Mouse (Mus musculus) liver, adult 2 months (tissue): ENCODE data around the gene Ppfia3.

Source experiments
- CTCF ChIP-seq: fragments of 200-500 bp; IDR thresholded peaks from 2 replicates; pipeline ENCODE4 v1.5.1; 2011; ENCODE audit warnings: low read depth, low read length, control low read depth
- POLR2A ChIP-seq: fragments of 200-500 bp; IDR thresholded peaks from 2 replicates; pipeline ENCODE4 v1.6.1; 2011; ENCODE audit warnings: low read length, control low read depth; ENCODE audit not compliant: insufficient read depth; ENCODE audit errors: extremely low read depth

DNA sequence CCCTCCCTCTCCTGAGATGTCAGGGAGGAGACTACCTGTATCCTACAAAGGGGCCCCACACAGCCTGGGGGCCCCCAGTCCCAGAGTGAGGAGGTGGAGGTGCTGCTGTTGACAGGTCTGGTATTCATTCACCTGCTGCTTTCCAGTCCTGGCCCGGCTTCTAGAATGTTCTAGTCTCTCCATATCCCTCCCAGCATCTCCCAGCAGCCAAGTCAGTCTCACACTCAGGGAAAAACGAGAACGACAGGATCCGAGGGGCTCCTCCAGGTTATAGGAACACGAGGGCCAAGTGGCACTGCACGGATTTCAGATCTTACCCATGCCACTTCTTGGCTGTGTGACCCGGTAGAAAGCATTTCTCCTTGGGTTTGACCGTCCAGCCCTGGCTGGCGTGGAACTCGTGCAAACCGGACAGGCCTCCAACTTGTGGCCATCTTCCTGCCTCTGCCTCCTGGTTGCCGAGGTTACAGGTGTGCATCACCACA is 48.0 kb upstream of the Ppfia3 start:
- no peak for TF ChIP-seq CTCF
- no peak for TF ChIP-seq POLR2A
